Mouse (Mus musculus) erythroblast, embryonic 14.5 days (primary cell): Measurements from ENCODE around the gene Bin2.

Source experiments
- GATA1 ChIP-seq: IDR thresholded peaks from 2 replicates; pipeline ENCODE4 v1.6.1; 2012; ENCODE audit warnings: low read length, inconsistent platforms, mixed read lengths
- TAL1 ChIP-seq: IDR thresholded peaks from 3 replicates; pipeline ENCODE4 v1.6.1; 2012; ENCODE audit warnings: low read length, inconsistent platforms, mixed read lengths

DNA sequence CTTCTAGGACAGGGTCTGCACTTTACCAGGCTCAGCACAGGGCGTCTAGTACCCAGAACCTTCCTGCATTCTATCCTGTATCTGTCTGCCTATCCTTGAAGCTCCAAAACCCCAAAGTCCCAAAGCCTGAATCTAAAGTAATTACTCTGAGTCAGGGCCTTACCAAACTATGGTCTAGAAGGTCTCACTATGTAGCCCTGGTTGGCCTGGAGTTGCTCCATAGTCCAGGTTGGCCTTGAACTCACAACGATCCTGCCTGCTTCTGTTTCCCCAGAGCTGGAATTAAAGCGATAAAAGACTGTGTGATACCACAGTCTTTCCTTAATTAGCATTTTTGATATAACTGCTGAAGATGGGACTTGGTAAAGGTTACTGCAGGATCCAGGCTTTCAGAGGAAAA is 44.9 kb downstream of the Bin2 start:
- TF ChIP-seq GATA1 (no peak), TAL1 (no peak)
